In genomic region chr2:172727576-172727975, GRCm38 (mm10) we compare ENCODE assay signal across 8 mouse cellular contexts.
DNase-seq lines count a peak whose midpoint lies in the region; ATAC-seq and TF ChIP-seq lines count a peak whose summit lies in the region.

No protein-coding gene starts in this region.

- H3K9ac ChIP-seq in forebrain, postnatal 0 days: no peak overlapping the region
- H3K9ac ChIP-seq in midbrain, embryonic 13.5 days (replicated peaks): no peak overlapping the region

- TF ChIP-seq CTCF in forebrain, postnatal 0 days (IDR thresholded peaks at IDR 0.05; ENCODE audit: low read depth): no peak

- 11% methylated on average over 10 of the region's 10 CpGs for WGBS in forebrain, postnatal 0 days
- 7% methylated on average over 10 of the region's 10 CpGs for WGBS in midbrain, embryonic 13.5 days

- no peak overlapping the region for H3K27ac ChIP-seq in forebrain, postnatal 0 days (ENCODE audit: low read depth, low read length)
- H3K27ac ChIP-seq in midbrain, embryonic 13.5 days: no peak overlapping the region

- DNase-seq in Muller cell, postnatal 12 days (ENCODE audit: inconsistent ontology term): peak; percentile 1
- DNase-seq in embryo, embryonic 9.5 days (ENCODE audit: extremely low spot score): peak; percentile 34
- DNase-seq in forebrain, postnatal 0 days: peak; percentile 48
- DNase-seq in yolk sac, embryonic 10.5 days (ENCODE audit: low spot score): no peak
- DNase-seq in frontal cortex, postnatal 14 days (ENCODE audit: low spot score in 2 of 2): no peak
- no peak for DNase-seq in thymus, postnatal 36 days
- DNase-seq in right cerebral cortex, postnatal 4 days: no peak

- H3K36me3 ChIP-seq in forebrain, postnatal 0 days (ENCODE audit: insufficient read depth): no peaks in the 10 kb centered on the region
- no peaks in the 10 kb centered on the region for H3K36me3 ChIP-seq in midbrain, embryonic 13.5 days

- peak overlapping the region; percentile 85 for H3K4me2 ChIP-seq in forebrain, postnatal 0 days (ENCODE audit: low read depth)
- peak overlapping the region; percentile 69 for H3K4me2 ChIP-seq in midbrain, embryonic 13.5 days (replicated peaks)

- peak overlapping the region; percentile 3; the same call in 1 of the 2 replicates for H3K4me3 ChIP-seq in forebrain, postnatal 0 days (ENCODE audit: low read depth, low read length)
- H3K4me3 ChIP-seq in midbrain, embryonic 13.5 days (replicated peaks): peak overlapping the region; percentile 34; the same call in 1 of the 2 replicates

- H3K4me1 ChIP-seq in forebrain, postnatal 0 days (ENCODE audit: insufficient read depth): 0 out of 2 replicates have a peak, but pooled peaks cover 5% of the 10 kb centered on the region
- H3K4me1 ChIP-seq in midbrain, embryonic 13.5 days (replicated peaks): peaks cover 46% of the 10 kb centered on the region

- peaks cover 27% of the 10 kb centered on the region for H3K27me3 ChIP-seq in forebrain, postnatal 0 days (ENCODE audit: insufficient read depth, low read length)
- peaks cover 90% of the 10 kb centered on the region for H3K27me3 ChIP-seq in midbrain, embryonic 13.5 days

- H3K9me3 ChIP-seq in forebrain, postnatal 0 days (ENCODE audit: low read length): no peaks in the 10 kb centered on the region
- H3K9me3 ChIP-seq in midbrain, embryonic 13.5 days: no peaks in the 10 kb centered on the region

- no peak for ATAC-seq in forebrain, postnatal 0 days
- no peak for ATAC-seq in midbrain, embryonic 13.5 days

Comparison
In these comparisons a context has a peak if more than half of its experiments do, and no peak if none do; other contexts are left out.
1. DNase-seq: peak in Muller cell, postnatal 12 days (single experiment), embryo, embryonic 9.5 days (single experiment) and forebrain, postnatal 0 days (single experiment); none in yolk sac, embryonic 10.5 days (single experiment), frontal cortex, postnatal 14 days (0 of 2), thymus, postnatal 36 days (0 of 2) and right cerebral cortex, postnatal 4 days (single experiment).